Mouse (Mus musculus): ENCODE data around the gene Slc2a2.

Slc2a2 gene

DNA sequence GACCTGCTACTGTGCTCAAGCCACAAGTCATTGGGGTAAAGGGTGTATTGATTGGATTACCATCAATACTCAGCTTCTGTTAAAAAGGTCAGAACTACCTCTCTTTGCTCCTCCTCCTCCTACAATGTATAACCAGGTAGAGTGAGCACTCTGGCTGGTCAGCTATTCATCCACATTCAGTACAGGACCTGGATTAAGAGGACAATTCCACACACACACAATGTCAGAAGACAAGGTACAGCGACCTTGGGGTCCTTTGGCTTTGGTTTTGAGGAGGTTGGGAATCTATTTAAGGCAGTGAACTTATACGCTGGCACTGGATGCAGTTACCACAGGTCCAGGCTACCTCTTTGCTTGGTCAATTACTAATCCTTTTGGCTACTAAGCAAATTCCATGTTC, at the start of gene Slc2a2:
TSS of gene Slc2a2 (plus strand) at position 107 of the 400 bp plus-strand sequence.
- no peak for DNase-seq

- no peak for DNase-seq
These were observed 45.1 kb upstream of the Slc2a2 start for GRCm38 (mm10) chr3:28652574-28652973.

DNA sequence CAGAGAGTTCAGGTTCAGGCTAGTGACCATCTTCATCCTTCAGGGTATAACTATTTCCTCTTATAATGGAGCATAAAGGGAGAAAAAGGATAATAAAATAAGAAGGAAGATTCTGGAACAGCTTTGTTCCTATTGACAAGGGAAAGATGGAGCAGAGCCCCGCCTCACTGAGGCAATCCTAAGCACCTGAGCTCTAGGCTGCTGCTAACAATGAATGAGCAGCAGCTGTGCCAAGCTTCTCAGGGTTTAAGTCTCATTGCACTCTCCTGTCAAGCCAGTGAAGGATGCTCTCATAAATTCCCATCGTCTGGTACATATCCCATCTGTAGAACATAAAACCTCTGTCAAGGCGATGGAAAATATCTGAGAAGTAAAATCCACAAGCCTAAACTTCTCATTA, 44.7 kb upstream of the Slc2a2 start:
- no peak for DNase-seq

DNA sequence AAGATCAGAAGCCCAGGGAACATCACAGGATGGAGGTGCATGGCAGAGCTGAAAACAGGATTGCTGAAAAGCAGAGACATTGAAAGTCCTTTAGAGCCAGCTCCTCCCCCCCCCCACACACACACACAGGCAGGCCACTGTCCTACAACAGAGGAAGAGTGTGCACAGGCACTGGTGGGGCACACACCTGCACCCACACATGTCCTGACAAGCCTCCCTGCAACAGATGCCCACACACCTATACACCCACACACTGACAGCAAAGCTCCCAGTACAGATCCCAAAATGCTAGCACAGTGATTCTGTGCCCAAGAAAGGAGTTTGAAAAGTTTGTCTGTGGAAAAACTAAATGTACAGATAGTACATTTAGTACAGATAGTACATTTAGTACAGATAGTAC, 43.0 kb upstream of the Slc2a2 start:
- no peak for DNase-seq

- no peak for DNase-seq
These were observed 39.4 kb upstream of the Slc2a2 start for GRCm38 (mm10) chr3:28658349-28658748.

DNA sequence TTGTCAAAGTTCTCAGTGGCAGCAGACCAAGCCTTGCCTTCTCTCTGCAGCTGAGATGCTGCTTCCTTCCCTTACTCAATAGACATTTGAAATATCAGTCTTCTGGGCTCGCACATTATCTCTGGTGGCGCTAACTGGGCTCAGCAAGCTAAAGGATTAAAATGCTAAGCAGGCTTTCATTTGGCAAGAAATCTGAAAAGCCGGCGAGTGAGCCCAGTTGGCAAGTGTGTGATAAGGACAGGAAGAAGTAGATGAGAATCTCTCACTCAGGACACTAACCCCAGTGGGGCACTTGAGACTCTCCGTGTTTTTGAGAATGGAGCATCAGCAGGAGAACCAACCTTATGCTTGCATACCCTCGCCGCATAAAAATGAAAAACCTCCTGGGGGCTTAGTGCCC, 16.9 kb upstream of the Slc2a2 start:
- no peak for DNase-seq

DNA sequence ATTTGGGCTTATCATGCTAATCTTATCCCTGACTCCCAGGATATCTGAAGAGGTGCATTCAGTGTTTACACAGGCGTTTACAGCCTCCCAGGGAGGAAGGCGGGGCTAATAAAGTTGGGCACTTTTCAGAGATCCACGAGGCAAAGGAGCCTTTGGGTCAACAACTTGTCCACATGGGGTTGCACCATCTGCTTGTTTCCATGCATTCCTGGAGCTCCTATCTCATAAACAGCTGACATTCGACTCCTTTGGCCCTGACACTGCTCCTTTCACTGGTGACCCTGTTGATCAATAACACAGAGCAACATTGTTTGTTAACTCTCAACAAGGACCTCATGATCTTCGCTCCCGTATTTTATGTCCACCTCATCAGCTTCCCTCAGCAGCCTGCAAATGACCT, 15.8 kb upstream of the Slc2a2 start:
- no peak for DNase-seq

DNA sequence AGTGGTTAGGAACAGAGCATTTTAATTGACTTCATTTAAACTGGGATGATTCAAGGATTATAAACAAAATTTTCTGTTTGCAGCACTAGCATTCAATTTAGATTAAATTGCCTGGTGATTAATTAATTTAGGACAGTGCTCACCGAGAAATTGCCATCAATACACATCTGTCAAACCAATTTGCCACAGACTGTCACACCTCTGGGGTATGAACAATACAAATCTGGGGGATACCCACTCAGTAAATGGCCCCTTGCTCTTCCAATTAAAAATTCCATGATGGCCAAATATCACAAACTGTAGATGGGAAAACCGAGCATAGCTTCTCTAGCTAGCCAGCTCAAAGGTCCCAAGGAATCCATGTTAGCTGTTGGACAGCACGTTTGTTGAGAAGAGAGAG, 15.3 kb upstream of the Slc2a2 start:
- DNase-seq: no peak

GRCm38 (mm10) chr3:28685510-28685909, 12.2 kb upstream of the Slc2a2 start:
- DNase-seq: no peak

- DNase-seq: no peak
These were observed 2.9 kb upstream of the Slc2a2 start for GRCm38 (mm10) chr3:28694811-28695210.

DNA sequence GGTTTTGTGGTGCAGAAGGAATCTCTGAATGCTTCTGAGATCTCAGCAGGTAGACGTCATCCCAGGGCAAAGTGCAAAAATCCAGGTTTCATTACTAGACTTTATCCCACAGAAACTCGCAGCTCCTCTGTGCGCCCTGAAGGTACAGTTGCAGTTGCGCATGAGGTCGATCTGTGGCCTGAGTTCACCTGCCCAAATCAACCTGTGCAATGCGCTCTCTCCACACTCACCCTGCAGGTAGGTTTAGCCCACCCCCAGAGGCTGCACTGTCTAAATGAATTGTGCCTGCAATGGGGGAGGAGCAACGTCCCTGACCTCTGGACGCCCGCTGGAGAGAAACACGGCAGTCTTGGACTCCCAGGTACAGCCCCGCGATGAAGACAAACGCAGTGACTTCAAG, 2.1 kb upstream of the Slc2a2 start:
- DNase-seq: no peak

- DNase-seq: no peak
These were observed 1.5 kb upstream of the Slc2a2 start for GRCm38 (mm10) chr3:28696162-28696561.

GRCm38 (mm10) chr3:28699601-28700000, 1.9 kb downstream of the Slc2a2 start:
- no peak for DNase-seq

- DNase-seq: no peak
These were observed 7.9 kb downstream of the Slc2a2 start for GRCm38 (mm10) chr3:28705522-28706137.

DNA sequence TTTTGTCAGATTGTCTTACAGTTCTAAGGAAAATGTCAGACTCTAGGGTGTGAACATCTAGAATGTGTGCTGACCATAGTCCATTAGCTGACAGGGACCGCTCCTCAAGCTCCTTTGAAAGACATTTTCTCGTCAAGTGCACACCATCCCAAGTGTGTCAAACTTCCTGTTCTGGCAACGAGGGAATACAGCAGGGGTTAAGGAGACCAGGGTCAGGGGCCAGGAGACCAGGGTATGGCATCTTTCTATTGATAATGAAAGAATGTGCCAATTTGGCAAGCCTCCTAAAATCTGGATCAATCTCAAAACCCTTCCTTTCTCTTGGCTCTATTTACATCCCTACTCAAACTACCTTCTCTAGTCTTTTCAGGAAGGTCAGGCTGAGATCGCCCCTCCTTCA, 9.0 kb downstream of the Slc2a2 start:
- no peak for DNase-seq

DNA sequence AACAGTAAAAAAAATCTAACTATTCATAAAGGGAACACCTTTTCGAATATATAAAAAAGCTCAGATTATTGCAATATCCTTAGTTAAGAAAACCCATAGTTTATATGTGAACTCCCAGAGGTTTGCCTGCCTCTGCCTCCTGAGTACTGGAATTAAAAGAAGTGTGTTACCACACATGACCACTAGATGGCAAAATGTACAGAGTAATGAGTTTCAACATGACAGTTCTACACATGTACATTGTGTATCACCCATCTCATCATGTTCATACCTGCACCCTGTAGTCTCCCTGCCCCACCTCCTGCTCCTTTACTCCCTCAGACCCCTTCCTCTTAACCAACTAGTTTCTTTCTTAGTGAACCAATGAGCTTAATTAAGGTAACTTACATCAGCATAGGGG, 12.0 kb downstream of the Slc2a2 start:
- no peak for DNase-seq

- no peak for DNase-seq
These were observed 16.4 kb downstream of the Slc2a2 start for GRCm38 (mm10) chr3:28713913-28714698.

GRCm38 (mm10) chr3:28718521-28718920, 20.8 kb downstream of the Slc2a2 start:
- no peak for DNase-seq

DNA sequence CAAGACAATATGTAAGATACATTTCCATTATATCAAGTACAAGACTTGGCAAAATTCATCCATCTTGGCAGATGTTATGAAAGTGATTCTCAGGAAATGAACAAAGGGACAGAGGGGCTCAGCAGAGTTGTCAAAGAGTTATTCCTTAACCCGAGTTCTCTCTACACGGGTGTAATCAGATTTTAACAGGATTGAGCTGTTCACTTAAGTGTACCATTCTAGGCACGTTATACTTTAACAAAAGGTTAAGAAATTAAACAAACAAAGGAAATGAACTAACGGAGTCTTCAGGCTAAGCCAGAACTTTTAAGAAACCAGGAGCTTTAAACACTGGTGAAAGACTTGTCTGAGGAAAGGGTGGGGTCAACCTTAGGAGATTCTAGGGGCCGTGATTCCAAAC, 23.5 kb downstream of the Slc2a2 start:
- no peak for DNase-seq

DNA sequence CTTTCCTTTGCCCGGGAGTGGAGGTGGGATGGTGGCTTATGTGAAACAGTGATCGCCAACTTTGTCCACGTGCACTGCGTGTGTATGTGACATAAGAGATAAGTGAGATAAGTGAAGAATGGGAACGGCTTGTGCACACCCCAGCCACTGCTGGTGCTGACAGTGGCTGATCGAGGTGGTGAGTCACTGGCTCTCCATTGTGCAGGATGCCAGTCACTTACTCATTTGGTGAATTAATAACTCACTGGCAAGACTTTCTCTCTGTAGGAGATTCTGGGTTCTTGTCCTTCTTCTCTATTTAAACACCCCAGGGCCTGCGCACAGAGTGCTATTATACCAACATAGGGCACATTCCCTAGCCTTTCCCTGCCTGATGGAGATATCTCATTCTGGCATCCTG, 24.1 kb downstream of the Slc2a2 start:
- no peak for DNase-seq

DNA sequence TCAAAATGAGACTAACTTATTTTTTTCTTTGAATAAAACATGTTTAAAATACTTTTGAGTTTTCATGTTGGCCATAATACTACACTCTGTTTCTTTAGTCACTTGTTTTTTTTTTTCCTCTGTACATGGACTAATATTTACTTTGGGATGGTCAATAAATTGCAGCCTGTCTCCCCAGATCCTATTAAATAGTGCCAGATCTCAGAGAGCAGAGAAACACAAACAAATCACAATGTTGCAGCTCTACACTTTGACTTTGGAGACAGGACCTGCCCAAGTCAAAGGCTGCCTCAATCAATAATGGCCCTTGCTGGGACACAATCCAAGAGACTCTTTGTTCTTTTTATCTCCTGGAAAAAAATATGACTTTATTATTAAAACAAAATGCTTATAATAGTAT, 24.8 kb downstream of the Slc2a2 start:
- DNase-seq: no peak

DNA sequence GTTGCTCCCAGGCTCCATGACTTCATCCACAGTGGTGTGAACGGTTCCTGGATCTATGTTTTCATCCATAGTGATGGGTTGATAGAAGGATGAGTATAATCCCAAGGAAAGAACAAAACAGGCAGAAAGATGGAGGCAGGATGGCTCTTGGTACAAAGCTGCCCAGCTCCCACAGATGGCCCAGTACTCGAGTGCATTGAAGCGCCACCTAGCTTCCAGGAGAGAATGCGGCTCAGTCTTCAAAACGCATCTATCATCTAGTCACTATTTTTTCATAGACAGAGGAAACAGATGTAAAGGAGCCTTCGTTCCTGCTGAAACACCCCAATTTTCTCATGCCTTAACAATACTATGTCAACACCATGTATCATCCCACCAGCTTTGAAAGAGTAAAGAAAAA, 25.8 kb downstream of the Slc2a2 start:
- DNase-seq: no peak

GRCm38 (mm10) chr3:28725203-28725602, 27.5 kb downstream of the Slc2a2 start:
- no peak for DNase-seq

DNA sequence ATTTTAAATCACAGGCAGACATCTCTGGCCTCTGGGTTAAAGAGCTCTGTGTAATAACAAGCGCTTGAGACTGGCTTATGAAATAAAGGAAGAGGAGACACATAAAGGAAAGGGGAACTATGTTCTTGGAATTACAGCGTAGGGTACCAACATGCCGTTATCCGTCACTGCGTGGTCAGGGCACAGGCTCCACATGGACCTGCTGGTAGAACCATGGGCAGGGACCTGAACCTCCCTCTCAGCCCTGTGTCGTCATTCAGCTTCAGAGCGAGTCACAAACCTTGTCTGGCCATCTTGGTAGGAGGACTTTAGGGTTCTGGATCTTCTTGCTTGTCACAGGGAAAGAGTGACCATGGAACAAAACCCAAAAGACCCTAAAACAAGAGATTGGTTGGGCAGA, 28.7 kb downstream of the Slc2a2 start:
- no peak for DNase-seq

DNA sequence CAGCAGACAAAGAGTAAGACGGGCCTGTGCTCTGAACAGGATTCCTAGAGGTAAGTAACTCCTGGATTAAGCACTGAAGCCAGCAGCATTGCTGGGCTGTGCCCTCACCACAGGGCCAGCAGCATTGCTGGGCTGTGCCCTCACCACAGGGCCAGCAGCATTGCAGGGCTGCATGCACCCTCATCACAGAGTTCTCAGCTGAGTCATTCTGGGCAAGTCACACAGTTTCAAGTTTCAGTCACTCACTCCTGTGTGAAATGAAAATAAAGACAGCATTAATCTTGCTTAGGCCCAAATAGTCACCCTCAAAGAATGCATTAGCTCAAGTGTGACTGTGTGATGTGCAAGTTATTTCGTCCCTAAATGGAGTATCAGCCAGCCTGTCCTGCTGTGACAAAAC, 37.0 kb downstream of the Slc2a2 start:
- no peak for DNase-seq

Data from cerebellum, adult 9-11 months (tissue).